Mouse (Mus musculus) midbrain, embryonic 11.5 days (tissue): ENCODE results near the gene Prss57. TPM values are rescaled to one million over a fixed set of nuclear protein-coding genes. Genes with fewer than 3 reads are reported as not detected.

Experiments used
- ATAC-seq: fragments of 200-750 bp; cut with Nextera tagmentation; 2 replicates; pipeline ENCODE4 v1.8.0; 2017; ENCODE audit warnings: moderate TSS enrichment, moderate library complexity; ENCODE audit not compliant: low FRiP score
- DNase-seq: peaks from one replicate; pipeline ENCODE4 v3.0.0; 2015; ENCODE audit warnings: low spot score; ENCODE audit errors: missing footprints
- H3K27ac ChIP-seq: fragments of 300-500 bp; sonication (generic); 2 replicates; pipeline ENCODE4 v1.5.1; 2014; ENCODE audit warnings: low read depth, low read length
- H3K27me3 ChIP-seq: fragments of 300-500 bp; sonication (generic); 2 replicates; pipeline ENCODE4 v1.6.1; 2014; ENCODE audit warnings: mild to moderate bottlenecking, low read length, moderate library complexity, mixed read lengths; ENCODE audit not compliant: control insufficient read depth, insufficient read depth
- H3K36me3 ChIP-seq: fragments of 300-500 bp; sonication (generic); 2 replicates; pipeline ENCODE4 v1.6.1; 2014; ENCODE audit warnings: mild to moderate bottlenecking, low read length, moderate library complexity, mixed read lengths; ENCODE audit not compliant: control insufficient read depth, insufficient read depth
- H3K4me1 ChIP-seq: fragments of 300-500 bp; sonication (generic); 2 replicates; pipeline ENCODE4 v1.6.1; 2014; ENCODE audit warnings: low read length; ENCODE audit not compliant: control insufficient read depth, insufficient read depth
- H3K4me2 ChIP-seq: fragments of 300-500 bp; sonication (generic); 2 replicates; pipeline ENCODE4 v1.6.1; 2014; ENCODE audit warnings: mild to moderate bottlenecking, moderate library complexity
- H3K4me3 ChIP-seq: fragments of 300-500 bp; sonication (generic); 2 replicates; pipeline ENCODE4 v1.5.1; 2014; ENCODE audit warnings: low read depth, low read length
- H3K9ac ChIP-seq: fragments of 300-500 bp; sonication (generic); 2 replicates; pipeline ENCODE4 v1.6.1; 2014; ENCODE audit warnings: low read length
- H3K9me3 ChIP-seq: fragments of 300-500 bp; sonication (generic); 2 replicates; pipeline ENCODE4 v1.6.1; 2016; ENCODE audit warnings: low read length; ENCODE audit not compliant: control insufficient read depth
- WGBS: fragments of 180-500 bp; shearing (Covaris S2); extraction: QIAGEN DNeasy Blood & Tissue Kit; methylation state at CpG from one replicate; pipeline ENCODE4 v1.1.7; 2014; 5-methylcytosine and 5-hydroxymethylcytosine counted together
- polyA plus RNA-seq: library from polyadenylated mRNA; unstranded; fragments of >200 nt; fragmentation: Nextera tagmentation; extraction: Ambion mirVana; gene quantifications from 2 replicates; pipeline ENCODE4 v1.2.1, GENCODE M21; 2014

Gene Prss57
- polyA plus RNA-seq, 1 experiment from 2014 or later: 0.10 TPM

DNA sequence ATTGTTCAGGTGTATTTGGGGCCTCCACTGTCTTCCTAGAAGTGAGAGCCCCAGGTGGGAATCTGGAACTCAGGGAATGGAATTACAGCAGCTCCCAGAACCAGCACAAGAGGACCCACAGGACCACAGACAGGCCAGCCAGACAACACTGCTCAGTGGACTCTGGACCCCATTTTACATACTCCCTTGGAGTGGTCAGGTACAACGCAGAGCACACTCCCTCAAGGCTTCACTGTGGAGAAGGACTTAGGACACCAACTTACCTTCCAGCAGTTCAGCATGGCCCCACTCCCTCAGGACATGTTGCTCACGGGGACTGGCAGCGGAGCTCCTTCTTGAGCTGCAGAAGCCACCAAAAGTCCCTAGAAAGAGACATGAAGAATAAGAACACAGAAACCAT, 45.4 kb downstream of the Prss57 start:
- Histone ChIP-seq H3K9me3 (no peaks in the 10 kb centered on the region), H3K9ac (no peak overlapping the region; the same call in 1 of the 2 replicates), H3K4me2 (peak overlapping the region; percentile 54), H3K4me3 (peak overlapping the region; percentile 50; the same call in 1 of the 2 replicates), H3K27me3 (no peaks in the 10 kb centered on the region), H3K36me3 (peaks cover 20% of the 10 kb centered on the region), H3K4me1 (peaks cover 6% of the 10 kb centered on the region), H3K27ac (no peak overlapping the region)
- 95% methylated on average over 3 of the region's 3 CpGs for WGBS
- no peak for DNase-seq
- no peak for ATAC-seq

DNA sequence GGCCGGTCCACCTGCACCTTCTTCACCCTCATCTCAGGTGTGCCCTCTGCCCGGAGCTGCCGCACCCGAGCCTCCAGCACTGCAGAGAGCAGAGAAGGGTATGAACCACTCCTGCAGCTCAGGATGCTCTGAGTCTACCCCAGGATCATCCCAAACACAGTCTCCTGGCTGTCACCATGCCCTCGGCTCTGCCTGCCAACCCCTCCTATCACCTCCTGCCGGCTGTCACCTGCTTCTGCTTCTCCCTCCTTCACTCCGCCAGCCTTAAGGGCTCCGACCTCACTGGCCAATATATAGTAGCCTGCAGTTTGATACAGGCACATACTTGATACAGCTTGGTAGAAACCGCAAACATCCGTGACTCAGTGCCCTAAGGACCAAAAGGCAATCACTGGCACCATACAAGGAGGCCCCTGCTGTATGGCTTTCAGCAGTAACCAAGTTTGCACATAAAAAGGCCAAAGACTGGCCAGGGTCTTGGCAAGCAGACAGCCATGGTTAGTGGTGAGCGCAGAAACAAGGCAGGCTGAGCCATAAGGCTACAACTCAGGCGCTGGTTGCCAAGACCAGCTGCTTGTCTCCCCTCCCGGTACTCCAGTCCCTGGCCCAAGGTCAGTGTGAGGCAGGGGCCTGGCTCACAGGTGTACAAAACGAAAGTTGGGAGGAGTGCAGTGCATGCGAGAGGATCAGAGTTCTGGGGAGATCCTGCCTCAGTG, 47.0 kb downstream of the Prss57 start:
- H3K27me3 ChIP-seq: no peaks in the 10 kb centered on the region
- no peak for DNase-seq
- no peak for ATAC-seq

DNA sequence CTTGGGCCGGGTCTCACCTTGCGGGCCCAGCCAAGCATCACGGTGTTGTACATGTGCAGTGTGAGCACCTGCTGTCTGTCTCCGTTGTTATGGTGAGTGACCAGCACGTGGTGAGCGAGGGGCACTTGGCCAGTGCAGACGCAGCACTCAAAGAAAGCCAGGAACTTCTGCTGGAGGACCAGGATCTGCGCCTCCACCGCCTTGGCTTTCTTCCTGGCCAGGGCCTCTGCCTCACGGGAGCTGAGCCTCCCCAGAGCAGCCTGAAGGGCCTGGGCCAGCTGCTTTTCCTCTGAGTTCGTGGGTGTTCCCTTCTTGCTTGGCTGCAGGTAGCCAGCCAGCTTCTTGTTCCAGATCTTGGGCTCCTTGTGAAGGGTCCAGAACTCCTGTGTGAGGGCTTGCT, 47.6 kb downstream of the Prss57 start:
- no peak overlapping the region for H3K9ac ChIP-seq
- H3K9me3 ChIP-seq: no peaks in the 10 kb centered on the region
- H3K4me2 ChIP-seq: no peak overlapping the region
- ATAC-seq: no peak
- DNase-seq: no peak
- peaks cover 6% of the 10 kb centered on the region for H3K4me1 ChIP-seq
- H3K27me3 ChIP-seq: no peaks in the 10 kb centered on the region
- WGBS: 88% methylated on average over 11 of the region's 11 CpGs
- H3K27ac ChIP-seq: no peak overlapping the region
- H3K36me3 ChIP-seq: peaks cover 40% of the 10 kb centered on the region
- no peak overlapping the region for H3K4me3 ChIP-seq

More for the DNA sequence above, 47.0 kb downstream of the Prss57 start:
- Histone ChIP-seq H3K9ac (no peak overlapping the region), H3K4me2 (no peak overlapping the region), H3K4me1 (peaks cover 6% of the 10 kb centered on the region), H3K27ac (no peak overlapping the region), H3K4me3 (no peak overlapping the region), H3K36me3 (peaks cover 36% of the 10 kb centered on the region), H3K9me3 (no peaks in the 10 kb centered on the region)
- WGBS: 93% methylated on average over 15 of the region's 15 CpGs

DNA sequence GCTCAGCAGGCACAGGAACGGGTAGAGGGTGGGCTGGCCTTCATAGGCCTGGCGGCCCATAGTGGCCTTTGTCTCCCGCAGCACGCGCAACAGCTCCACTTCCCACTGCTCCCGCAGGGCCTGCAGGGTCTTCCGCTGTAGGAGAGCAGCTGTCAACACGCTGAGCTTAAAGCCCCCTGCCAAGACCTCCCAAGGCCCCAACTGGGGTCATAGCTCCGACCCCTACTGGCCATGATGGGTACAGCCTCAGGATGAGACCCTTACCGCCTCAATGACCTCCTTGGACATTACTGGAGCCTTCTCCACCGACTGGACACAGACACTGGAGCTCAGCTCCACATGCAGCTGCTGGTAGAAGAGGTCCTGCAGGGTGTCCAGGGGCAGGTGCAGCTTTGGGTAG, 49.9 kb downstream of the Prss57 start:
- WGBS: 52% methylated on average over 11 of the region's 11 CpGs
- Histone ChIP-seq H3K4me3 (no peak overlapping the region), H3K27ac (no peak overlapping the region), H3K36me3 (peaks cover 52% of the 10 kb centered on the region), H3K27me3 (no peaks in the 10 kb centered on the region; the same call in 1 of the 2 replicates), H3K9ac (no peak overlapping the region), H3K4me1 (peaks cover 6% of the 10 kb centered on the region), H3K9me3 (no peaks in the 10 kb centered on the region), H3K4me2 (no peak overlapping the region)
- ATAC-seq (peak; percentile 20; the same call in 1 of the 2 replicates), DNase-seq (no peak)

DNA sequence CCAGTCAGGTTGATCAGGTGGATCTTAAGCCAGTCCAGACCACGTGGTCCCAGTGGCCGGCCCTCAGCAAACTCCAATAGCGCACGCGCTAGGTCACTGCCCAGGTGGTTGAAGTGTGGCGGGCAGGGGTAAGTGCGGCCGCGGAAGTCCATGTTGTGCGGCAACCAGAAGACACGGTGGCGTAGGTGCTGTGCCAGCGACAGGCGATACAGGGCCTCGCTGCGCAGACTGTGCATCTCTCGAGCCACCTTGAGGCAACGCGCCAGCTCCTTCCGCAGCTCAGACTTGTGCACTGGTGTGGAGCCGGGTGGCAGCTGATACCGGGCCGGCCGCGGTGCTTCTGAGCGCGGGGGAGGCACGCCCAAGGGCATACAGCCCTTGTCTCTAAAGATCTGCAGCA, 51.5 kb downstream of the Prss57 start:
- H3K4me2 ChIP-seq: no peak overlapping the region
- no peak overlapping the region for H3K27ac ChIP-seq
- WGBS: 96% methylated on average over 28 of the region's 28 CpGs
- no peak overlapping the region for H3K9ac ChIP-seq
- peaks cover 52% of the 10 kb centered on the region for H3K36me3 ChIP-seq
- no peak for ATAC-seq
- H3K9me3 ChIP-seq: no peaks in the 10 kb centered on the region
- H3K27me3 ChIP-seq: no peaks in the 10 kb centered on the region; the same call in none of the 2 replicates
- H3K4me1 ChIP-seq: peaks cover 2% of the 10 kb centered on the region; the same call in 1 of the 2 replicates
- no peak for DNase-seq
- no peak overlapping the region for H3K4me3 ChIP-seq

DNA sequence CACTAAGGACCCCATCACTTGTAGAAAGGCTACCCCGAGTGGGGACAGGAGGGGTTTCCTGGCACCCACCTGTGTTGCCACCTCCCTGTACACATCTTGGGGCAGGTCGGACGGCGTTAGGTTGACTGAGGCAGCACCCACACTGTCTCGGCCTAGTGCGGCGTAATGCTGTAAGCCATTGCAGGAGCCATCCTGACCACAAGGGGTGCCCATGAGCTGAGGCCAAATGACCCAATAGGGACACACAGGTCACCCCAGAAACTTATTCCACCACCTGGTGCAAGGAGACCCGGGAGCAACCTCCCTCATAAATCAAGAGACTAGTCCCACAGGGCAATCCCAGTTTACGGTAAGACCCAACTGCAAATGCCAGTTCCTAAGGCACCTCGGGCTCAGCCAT, 52.5 kb downstream of the Prss57 start:
- peaks cover 48% of the 10 kb centered on the region for H3K36me3 ChIP-seq
- no peaks in the 10 kb centered on the region for H3K9me3 ChIP-seq
- H3K4me1 ChIP-seq: peaks cover 2% of the 10 kb centered on the region; the same call in 1 of the 2 replicates
- WGBS: 85% methylated on average over 10 of the region's 10 CpGs
- H3K27me3 ChIP-seq: no peaks in the 10 kb centered on the region; the same call in none of the 2 replicates
- no peak overlapping the region for H3K27ac ChIP-seq
- no peak overlapping the region for H3K9ac ChIP-seq
- no peak for DNase-seq
- ATAC-seq: no peak
- no peak overlapping the region for H3K4me3 ChIP-seq
- no peak overlapping the region for H3K4me2 ChIP-seq

DNA sequence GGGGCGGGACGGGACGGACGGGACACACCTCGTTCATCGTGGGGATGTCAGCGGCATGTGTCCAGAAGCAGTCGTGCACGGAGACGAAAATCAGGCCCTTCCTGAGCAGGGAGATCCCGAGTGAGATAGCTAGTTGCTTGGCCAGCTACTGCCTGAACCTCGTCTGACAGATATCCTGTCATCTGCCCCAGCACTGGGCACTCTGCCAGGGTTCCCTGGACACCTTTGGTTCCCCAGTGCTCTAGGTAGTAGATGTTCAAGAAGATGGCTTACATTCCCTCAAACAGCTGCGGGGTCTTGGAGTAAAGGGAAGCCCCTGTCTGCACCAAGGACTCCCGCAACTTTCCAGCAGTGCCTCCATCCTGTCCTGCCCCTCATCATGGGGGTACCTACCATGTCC, 54.1 kb downstream of the Prss57 start:
- ATAC-seq: no peak
- Histone ChIP-seq H3K4me1 (peaks cover 2% of the 10 kb centered on the region; the same call in 1 of the 2 replicates), H3K4me2 (no peak overlapping the region), H3K36me3 (peaks cover 42% of the 10 kb centered on the region), H3K9me3 (no peaks in the 10 kb centered on the region), H3K4me3 (no peak overlapping the region), H3K9ac (no peak overlapping the region), H3K27me3 (no peaks in the 10 kb centered on the region; the same call in none of the 2 replicates), H3K27ac (no peak overlapping the region)
- DNase-seq: no peak
- WGBS: 89% methylated on average over 10 of the region's 14 CpGs

DNA sequence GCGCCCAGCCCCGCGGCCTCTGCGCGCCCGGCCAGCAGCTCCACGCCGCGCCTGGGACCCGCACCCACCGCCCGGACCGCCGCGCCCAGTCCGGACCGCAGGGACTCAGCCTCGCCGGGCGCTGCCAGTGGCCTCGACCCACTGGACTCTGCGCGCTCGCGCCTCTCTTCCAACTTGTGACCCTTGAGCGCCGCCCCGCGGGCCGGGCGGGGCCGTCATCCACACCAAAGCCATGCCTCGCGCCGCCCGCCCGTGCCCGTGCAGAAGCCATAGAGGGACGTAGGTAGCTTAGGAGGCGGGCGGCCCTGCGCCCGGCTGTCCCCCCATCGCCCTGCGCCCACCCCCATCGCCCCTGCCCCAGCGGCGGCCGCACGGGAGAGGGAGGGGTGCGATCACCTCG, 55.4 kb downstream of the Prss57 start:
- Histone ChIP-seq H3K4me1 (no peaks in the 10 kb centered on the region), H3K4me2 (peak overlapping the region; percentile 19; the same call in 1 of the 2 replicates), H3K9ac (no peak overlapping the region), H3K27ac (no peak overlapping the region), H3K4me3 (no peak overlapping the region), H3K27me3 (no peaks in the 10 kb centered on the region; the same call in none of the 2 replicates), H3K36me3 (peaks cover 32% of the 10 kb centered on the region), H3K9me3 (no peaks in the 10 kb centered on the region)
- ATAC-seq (0 out of 2 replicates have a peak, but pooled peaks have one; percentile 22), DNase-seq (no peak)
- 25% methylated on average over 52 of the region's 52 CpGs for WGBS

DNA sequence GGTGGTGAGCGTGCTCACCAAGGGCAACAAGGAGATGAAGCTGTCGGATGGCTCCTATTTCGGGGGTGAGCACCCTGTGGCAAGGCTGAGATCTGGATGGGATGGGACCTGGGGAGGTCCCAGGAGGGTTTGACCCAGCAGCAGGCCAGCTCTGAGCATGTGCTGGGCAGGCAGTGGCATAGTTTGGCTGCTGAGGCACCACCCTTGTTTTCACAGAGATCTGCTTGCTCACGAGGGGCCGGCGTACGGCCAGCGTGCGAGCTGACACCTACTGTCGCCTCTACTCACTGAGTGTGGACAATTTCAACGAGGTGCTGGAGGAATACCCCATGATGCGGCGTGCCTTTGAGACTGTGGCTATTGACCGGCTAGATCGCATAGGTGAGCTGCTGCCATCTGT, 56.9 kb downstream of the Prss57 start:
- Histone ChIP-seq H3K4me1 (no peaks in the 10 kb centered on the region), H3K36me3 (peaks cover 17% of the 10 kb centered on the region), H3K9ac (no peak overlapping the region), H3K4me3 (no peak overlapping the region), H3K4me2 (no peak overlapping the region), H3K9me3 (no peaks in the 10 kb centered on the region), H3K27ac (no peak overlapping the region), H3K27me3 (no peaks in the 10 kb centered on the region; the same call in none of the 2 replicates)
- 94% methylated on average over 15 of the region's 15 CpGs for WGBS
- DNase-seq: no peak
- no peak for ATAC-seq
